Mouse (Mus musculus): ENCODE measurements around the gene Nomo1. TPM values are rescaled to one million over a fixed set of nuclear protein-coding genes. Genes with fewer than 3 reads are reported as not detected.

Nomo1 gene
- total and polyA plus RNA-seq, 2 experiments: 15.3 to 19.7 TPM

DNA sequence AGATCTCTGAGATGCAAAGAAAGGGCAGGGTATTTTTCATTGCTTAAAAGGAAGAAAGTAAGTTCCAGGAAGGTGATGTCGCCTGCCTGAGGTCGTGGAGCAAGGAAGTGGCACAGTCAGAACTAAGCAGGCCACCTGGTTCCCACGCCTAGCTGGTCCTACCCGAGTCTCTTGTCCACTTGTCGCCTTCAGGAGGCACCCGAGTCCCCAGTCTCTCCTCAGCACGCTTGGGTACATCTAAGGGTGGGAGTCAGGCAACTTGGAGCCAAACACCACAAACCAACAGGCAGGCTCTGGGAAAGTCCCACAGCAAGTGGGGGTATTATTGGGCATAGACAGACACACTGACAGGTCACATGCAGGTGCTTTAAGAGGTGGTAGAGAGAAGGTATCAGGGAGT, 97.2 kb downstream of the Nomo1 start:
- no peaks in the 10 kb centered on the region for H3K4me1 ChIP-seq (ENCODE audit: control insufficient read depth, insufficient read depth, low read length)
- no peak overlapping the region for H3K27ac ChIP-seq (replicated peaks; ENCODE audit: insufficient read depth, low read depth, low read length)
- H3K4me3 ChIP-seq (ENCODE audit: insufficient read depth, low read depth, low read length): no peak overlapping the region
- TF ChIP-seq CTCF (IDR thresholded peaks at IDR 0.05; ENCODE audit: low read depth, low read length) (no peak), POLR2A (IDR thresholded peaks at IDR 0.05; ENCODE audit: extremely low read depth, insufficient read depth, low read length) (no peak)
- no peak overlapping the region for H3K9ac ChIP-seq (ENCODE audit: low read depth, low read length)
- WGBS: 81% methylated on average over 7 of the region's 7 CpGs
- DNase-seq (ENCODE audit: extremely low read depth, low read depth, low spot score): no peak
- H3K79me2 ChIP-seq (ENCODE audit: control insufficient read depth, insufficient read depth, low read length): no peaks in the 10 kb centered on the region
- H3K27me3 ChIP-seq (ENCODE audit: control insufficient read depth, insufficient read depth, low read length): no peaks in the 10 kb centered on the region
- H3K36me3 ChIP-seq (ENCODE audit: control insufficient read depth, insufficient read depth, low read length): no peaks in the 10 kb centered on the region

DNA sequence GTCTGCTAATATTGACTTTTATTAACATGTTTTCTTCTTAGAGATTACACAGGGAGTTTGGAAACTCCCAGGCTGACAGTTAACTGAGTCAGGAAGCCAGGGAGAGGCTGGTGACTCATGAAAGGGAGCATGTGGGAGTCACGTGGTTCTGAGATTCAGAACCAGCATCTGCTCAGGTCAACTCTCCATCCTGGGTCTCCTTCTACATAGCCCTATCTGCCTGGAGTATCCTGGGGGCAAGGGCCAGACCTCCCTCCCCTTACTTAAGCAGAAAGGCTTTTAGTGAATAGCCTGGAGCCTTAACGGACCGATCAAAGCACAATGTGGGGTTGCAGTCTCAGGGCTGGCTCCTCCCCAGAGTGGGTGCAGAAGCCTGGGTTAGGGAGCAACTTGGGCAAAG, 97.8 kb downstream of the Nomo1 start:
- no peak overlapping the region for H3K9ac ChIP-seq (ENCODE audit: low read depth, low read length)
- DNase-seq (ENCODE audit: extremely low read depth, low read depth, low spot score): no peak
- no peak for TF ChIP-seq CTCF (IDR thresholded peaks at IDR 0.05; ENCODE audit: low read depth, low read length)
- no peak for TF ChIP-seq POLR2A (IDR thresholded peaks at IDR 0.05; ENCODE audit: extremely low read depth, insufficient read depth, low read length)
- H3K36me3 ChIP-seq (ENCODE audit: control insufficient read depth, insufficient read depth, low read length): no peaks in the 10 kb centered on the region
- no peak overlapping the region for H3K27ac ChIP-seq (replicated peaks; ENCODE audit: insufficient read depth, low read depth, low read length)
- H3K4me1 ChIP-seq (ENCODE audit: control insufficient read depth, insufficient read depth, low read length): no peaks in the 10 kb centered on the region
- H3K79me2 ChIP-seq (ENCODE audit: control insufficient read depth, insufficient read depth, low read length): no peaks in the 10 kb centered on the region
- WGBS: 55% methylated on average over 3 of the region's 3 CpGs
- H3K27me3 ChIP-seq (ENCODE audit: control insufficient read depth, insufficient read depth, low read length): no peaks in the 10 kb centered on the region
- H3K4me3 ChIP-seq (ENCODE audit: insufficient read depth, low read depth, low read length): no peak overlapping the region

DNA sequence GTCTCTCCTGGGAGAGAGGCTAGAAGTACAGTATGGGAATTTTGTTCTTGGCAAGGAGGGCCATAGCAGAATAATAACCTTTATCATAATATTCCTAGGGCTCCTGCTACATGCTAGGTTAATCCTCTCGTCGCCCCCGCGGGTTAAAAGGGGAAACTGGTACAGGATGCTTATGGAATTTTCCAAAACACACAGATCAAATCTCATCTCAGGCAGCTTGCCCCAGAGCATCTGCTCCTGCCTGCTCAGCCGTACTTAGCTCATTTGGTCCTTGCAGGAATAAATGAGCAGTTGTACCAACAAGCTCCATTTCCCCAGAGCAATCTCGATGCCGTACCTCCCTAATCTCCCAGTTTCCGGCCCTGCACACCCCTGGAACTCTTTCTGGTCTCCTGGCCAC, 98.3 kb downstream of the Nomo1 start:
- no peaks in the 10 kb centered on the region for H3K79me2 ChIP-seq (ENCODE audit: control insufficient read depth, insufficient read depth, low read length)
- H3K27me3 ChIP-seq (ENCODE audit: control insufficient read depth, insufficient read depth, low read length): no peaks in the 10 kb centered on the region
- WGBS: 83% methylated on average over 8 of the region's 8 CpGs
- H3K36me3 ChIP-seq (ENCODE audit: control insufficient read depth, insufficient read depth, low read length): no peaks in the 10 kb centered on the region
- no peak overlapping the region for H3K4me3 ChIP-seq (ENCODE audit: insufficient read depth, low read depth, low read length)
- TF ChIP-seq CTCF (IDR thresholded peaks at IDR 0.05; ENCODE audit: low read depth, low read length) (no peak), POLR2A (IDR thresholded peaks at IDR 0.05; ENCODE audit: extremely low read depth, insufficient read depth, low read length) (no peak)
- no peaks in the 10 kb centered on the region for H3K4me1 ChIP-seq (ENCODE audit: control insufficient read depth, insufficient read depth, low read length)
- H3K9ac ChIP-seq (ENCODE audit: low read depth, low read length): no peak overlapping the region
- no peak for DNase-seq (ENCODE audit: extremely low read depth, low read depth, low spot score)
- H3K27ac ChIP-seq (replicated peaks; ENCODE audit: insufficient read depth, low read depth, low read length): no peak overlapping the region

DNA sequence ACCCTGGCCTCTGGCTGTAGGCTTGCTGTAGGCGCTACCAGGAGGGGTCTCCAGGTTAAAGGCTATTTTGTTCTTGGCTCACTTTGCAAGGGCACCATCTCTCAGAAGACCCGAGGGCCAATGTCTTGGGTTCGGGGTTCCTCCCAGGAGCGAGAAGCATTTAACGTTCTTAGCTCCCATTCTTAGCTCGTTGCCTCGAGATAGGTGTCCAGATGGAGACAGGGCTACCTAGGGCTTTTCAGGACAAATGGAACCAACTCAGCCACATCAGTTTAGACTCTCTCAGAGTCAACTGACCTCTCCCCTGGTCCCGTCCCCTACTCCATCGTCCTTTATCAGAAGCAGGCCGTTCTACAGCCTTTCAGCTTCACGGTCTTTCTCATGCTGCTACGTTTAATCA, 98.7 kb downstream of the Nomo1 start:
- no peak for DNase-seq (ENCODE audit: extremely low read depth, low read depth, low spot score)
- no peak overlapping the region for H3K27ac ChIP-seq (replicated peaks; ENCODE audit: insufficient read depth, low read depth, low read length)
- WGBS: 89% methylated on average over 12 of the region's 12 CpGs
- no peaks in the 10 kb centered on the region for H3K79me2 ChIP-seq (ENCODE audit: control insufficient read depth, insufficient read depth, low read length)
- no peak overlapping the region for H3K9ac ChIP-seq (ENCODE audit: low read depth, low read length)
- H3K36me3 ChIP-seq (ENCODE audit: control insufficient read depth, insufficient read depth, low read length): no peaks in the 10 kb centered on the region
- no peak overlapping the region for H3K4me3 ChIP-seq (ENCODE audit: insufficient read depth, low read depth, low read length)
- no peak for TF ChIP-seq POLR2A (IDR thresholded peaks at IDR 0.05; ENCODE audit: extremely low read depth, insufficient read depth, low read length)
- no peak for TF ChIP-seq CTCF (IDR thresholded peaks at IDR 0.05; ENCODE audit: low read depth, low read length)
- H3K27me3 ChIP-seq (ENCODE audit: control insufficient read depth, insufficient read depth, low read length): no peaks in the 10 kb centered on the region
- no peaks in the 10 kb centered on the region for H3K4me1 ChIP-seq (ENCODE audit: control insufficient read depth, insufficient read depth, low read length)

Other genes starting within 250 kb of the Nomo1 start
- not detected in 2 replicates for gene Lmtk3, start 250.0 kb upstream of the Nomo1 start, total RNA-seq (2014; rRNA removed)
- gene Lmtk3, start 250.0 kb upstream of the Nomo1 start, polyA plus RNA-seq (2012; rRNA removed): 0.02 TPM in 1 of 2 replicates, not detected in the other
- not detected in 2 replicates for gene Sult2b1, start 249.0 kb upstream of the Nomo1 start, total RNA-seq (2014; rRNA removed)
- 0.10 TPM in 1 of 2 replicates, not detected in the other for gene Sult2b1, start 249.0 kb upstream of the Nomo1 start, polyA plus RNA-seq (2012; rRNA removed)
- 18.1 and 20.9 TPM in 2 replicates for gene Cyth2, start 219.1 kb upstream of the Nomo1 start, total RNA-seq (2014; rRNA removed)
- 14.2 and 14.8 TPM in 2 replicates for gene Cyth2, start 219.1 kb upstream of the Nomo1 start, polyA plus RNA-seq (2012; rRNA removed)
- 0.07 TPM in 1 of 2 replicates, not detected in the other for gene Kcnj14, start 208.9 kb upstream of the Nomo1 start, total RNA-seq (2014; rRNA removed)
- 0.11 TPM in 1 of 2 replicates, not detected in the other for gene Kcnj14, start 208.9 kb upstream of the Nomo1 start, polyA plus RNA-seq (2012; rRNA removed)
- 5.3 and 6.8 TPM in 2 replicates for gene Grwd1, start 202.8 kb upstream of the Nomo1 start, total RNA-seq (2014; rRNA removed)
- 7.5 and 11.0 TPM in 2 replicates for gene Grwd1, start 202.8 kb upstream of the Nomo1 start, polyA plus RNA-seq (2012; rRNA removed)
- 68.9 and 85.4 TPM in 2 replicates for gene Kdelr1, start 160.9 kb upstream of the Nomo1 start, total RNA-seq (2014; rRNA removed)
- 253 and 258 TPM in 2 replicates for gene Kdelr1, start 160.9 kb upstream of the Nomo1 start, polyA plus RNA-seq (2012; rRNA removed)
- under 0.01 and 0.07 TPM in 2 replicates for gene Grin2d, start 155.3 kb upstream of the Nomo1 start, total RNA-seq (2014; rRNA removed)
- 0.19 and 0.20 TPM in 2 replicates for gene Grin2d, start 155.3 kb upstream of the Nomo1 start, polyA plus RNA-seq (2012; rRNA removed)
- gene Syngr4, start 137.0 kb upstream of the Nomo1 start, total RNA-seq (2014; rRNA removed): not detected in 2 replicates
- gene Syngr4, start 137.0 kb upstream of the Nomo1 start, polyA plus RNA-seq (2012; rRNA removed): 0.12 TPM in 1 of 2 replicates, not detected in the other
- gene Tmem143, start 136.8 kb upstream of the Nomo1 start, total RNA-seq (2014; rRNA removed): 16.6 and 27.7 TPM in 2 replicates
- gene Tmem143, start 136.8 kb upstream of the Nomo1 start, polyA plus RNA-seq (2012; rRNA removed): 53.7 and 59.5 TPM in 2 replicates
- gene Emp3, start 112.3 kb upstream of the Nomo1 start, total RNA-seq (2014; rRNA removed): 2.1 and 3.6 TPM in 2 replicates
- gene Emp3, start 112.3 kb upstream of the Nomo1 start, polyA plus RNA-seq (2012; rRNA removed): 8.5 and 13.6 TPM in 2 replicates
- 0.18 TPM in 1 of 2 replicates, not detected in the other for gene Ccdc114, start 109.6 kb upstream of the Nomo1 start, total RNA-seq (2014; rRNA removed)
- gene Ccdc114, start 109.6 kb upstream of the Nomo1 start, polyA plus RNA-seq (2012; rRNA removed): 0.06 and 0.32 TPM in 2 replicates
- 86.3 and 116 TPM in 2 replicates for gene Abcc6, start 3.4 kb upstream of the Nomo1 start, total RNA-seq (2014; rRNA removed)
- gene Abcc6, start 3.4 kb upstream of the Nomo1 start, polyA plus RNA-seq (2012; rRNA removed): 120 and 192 TPM in 2 replicates
- not detected in 2 replicates for gene Kcnj11, start 67.1 kb downstream of the Nomo1 start, total RNA-seq (2014; rRNA removed)
- not detected in 2 replicates for gene Kcnj11, start 67.1 kb downstream of the Nomo1 start, polyA plus RNA-seq (2012; rRNA removed)
- gene Abcc8, start 146.3 kb downstream of the Nomo1 start, total RNA-seq (2014; rRNA removed): not detected in 2 replicates
- not detected in 2 replicates for gene Abcc8, start 146.3 kb downstream of the Nomo1 start, polyA plus RNA-seq (2012; rRNA removed)
- gene Ush1c, start 204.8 kb downstream of the Nomo1 start, total RNA-seq (2014; rRNA removed): not detected in 2 replicates
- gene Ush1c, start 204.8 kb downstream of the Nomo1 start, polyA plus RNA-seq (2012; rRNA removed): not detected in 2 replicates
- not detected in 2 replicates for gene Otog, start 207.3 kb downstream of the Nomo1 start, total RNA-seq (2014; rRNA removed)
- not detected in 2 replicates for gene Otog, start 207.3 kb downstream of the Nomo1 start, polyA plus RNA-seq (2012; rRNA removed)

Measured in liver, adult 2 months (tissue).